Mouse (Mus musculus) mature B cell (primary cell): ENCODE measurements around the gene Porcn.

Experiments used
- in situ Hi-C: fragments of 300-500 bp; cut with MboI; formaldehyde crosslinking; loops from 2 replicates; pipeline ENCODE4 v1.14.3; 2019

The Porcn gene

GRCm38 (mm10) chrX:8206694-8207197 is 421 bp upstream of the Porcn start:
- in situ Hi-C loops, result no loop called here

- in situ Hi-C loops, result no loop called here
Measured at GRCm38 (mm10) chrX:8205551-8205950, 774 bp downstream of the Porcn start.

DNA sequence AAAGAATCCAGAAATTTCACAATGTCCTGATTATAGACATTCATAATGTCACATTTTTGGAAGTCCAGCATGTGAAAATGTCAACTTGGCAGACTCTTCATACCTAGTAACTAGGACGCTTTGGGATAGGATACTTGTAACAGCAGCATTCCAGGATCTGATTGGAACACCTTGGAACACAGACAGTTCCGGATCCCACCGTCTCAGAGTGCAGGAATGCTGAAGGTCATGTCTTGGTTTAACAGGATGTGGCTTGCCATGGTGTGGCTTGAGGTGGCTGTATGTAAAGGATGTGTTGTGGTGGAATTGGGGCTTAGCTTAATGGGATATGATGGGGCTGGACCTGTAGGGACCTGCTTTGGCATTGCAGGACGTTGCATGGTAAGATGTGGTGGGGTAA is 1.2 kb downstream of the Porcn start:
- in situ Hi-C loops, result no loop called here

DNA sequence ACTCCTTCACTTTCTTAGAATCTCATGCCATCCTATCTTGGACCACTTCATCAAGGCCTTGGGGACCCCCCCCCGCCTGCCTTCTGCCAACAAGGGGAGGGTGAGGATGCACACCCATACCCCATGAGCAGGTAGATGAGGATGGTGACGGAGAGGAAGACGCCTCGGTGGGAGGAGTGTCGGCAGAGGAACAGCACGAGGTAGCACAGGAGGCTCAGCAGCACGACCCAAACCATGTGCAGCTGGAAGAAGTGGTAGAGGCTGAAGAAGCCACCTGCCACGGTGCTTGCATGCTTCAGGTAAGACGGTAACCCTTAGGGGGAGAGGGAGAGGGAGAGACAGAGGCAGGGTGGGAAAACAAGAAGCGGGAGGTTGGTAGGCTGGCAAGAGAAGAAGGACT is 2.2 kb downstream of the Porcn start:
- in situ Hi-C loops, result no loop called here

DNA sequence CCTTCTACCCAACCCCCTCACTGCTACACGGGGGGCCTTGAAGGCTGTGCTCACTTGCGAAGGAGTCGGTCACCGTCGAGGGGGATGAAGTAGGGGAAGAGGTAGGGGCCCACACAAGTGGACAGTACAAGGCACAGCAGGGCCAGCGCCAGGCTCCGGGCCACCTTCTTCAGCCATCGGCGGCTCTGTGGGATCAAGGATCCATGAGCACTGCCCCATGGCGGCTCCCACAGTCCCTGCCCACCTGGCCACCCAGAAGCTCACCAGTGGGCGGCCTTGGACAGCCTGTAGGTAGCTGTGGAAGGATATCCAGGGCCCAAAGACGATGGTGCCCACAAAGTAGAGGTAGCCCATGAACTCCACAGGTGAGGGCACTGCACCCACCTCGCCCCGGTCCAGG is 3.2 kb downstream of the Porcn start:
- in situ Hi-C loops, result no loop called here

GRCm38 (mm10) chrX:8193419-8193723 is 13.0 kb downstream of the Porcn start, which contains the start of gene Ebp:
Gene Ebp (minus strand): TSS chrX:8193512.
- in situ Hi-C loops, result no loop called here

DNA sequence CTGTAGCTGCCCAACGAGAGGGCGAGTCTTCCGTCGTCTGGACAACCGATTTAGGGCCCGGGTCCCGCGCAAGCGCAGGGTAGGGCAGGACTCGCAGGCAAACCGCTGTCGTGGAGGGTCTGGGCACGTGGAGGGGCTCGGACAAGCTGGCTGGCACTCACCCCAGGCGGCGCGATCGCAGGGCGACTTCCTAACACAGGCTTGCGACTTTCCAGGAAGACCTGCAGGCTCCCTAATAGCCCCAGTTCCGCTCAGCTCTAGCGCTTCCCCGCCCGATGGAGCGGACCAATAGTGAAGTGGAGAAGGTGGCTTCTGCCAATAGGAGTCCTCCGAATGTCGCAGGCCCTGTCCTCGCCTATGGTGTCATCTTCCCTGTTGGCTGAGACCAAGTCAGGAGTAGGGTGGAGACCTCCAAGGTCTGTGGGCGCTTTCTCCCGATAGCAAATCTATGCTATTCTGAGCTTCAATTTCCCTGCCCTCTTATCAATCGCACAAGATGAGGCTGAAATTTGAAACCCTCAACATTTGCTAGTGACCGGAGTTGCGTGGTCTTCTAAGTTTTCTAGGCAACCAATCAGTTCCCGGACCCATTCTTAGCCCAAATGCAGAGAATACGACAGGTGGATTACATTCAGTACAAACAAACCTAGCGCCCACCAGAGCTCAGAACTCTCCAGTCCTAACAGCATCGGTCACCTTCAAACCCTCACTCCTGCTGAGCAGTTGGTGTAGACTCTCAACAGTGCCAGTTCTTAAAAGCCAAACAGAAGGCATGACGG is 13.5 kb downstream of the Porcn start:
- in situ Hi-C loops, result no loop called here

DNA sequence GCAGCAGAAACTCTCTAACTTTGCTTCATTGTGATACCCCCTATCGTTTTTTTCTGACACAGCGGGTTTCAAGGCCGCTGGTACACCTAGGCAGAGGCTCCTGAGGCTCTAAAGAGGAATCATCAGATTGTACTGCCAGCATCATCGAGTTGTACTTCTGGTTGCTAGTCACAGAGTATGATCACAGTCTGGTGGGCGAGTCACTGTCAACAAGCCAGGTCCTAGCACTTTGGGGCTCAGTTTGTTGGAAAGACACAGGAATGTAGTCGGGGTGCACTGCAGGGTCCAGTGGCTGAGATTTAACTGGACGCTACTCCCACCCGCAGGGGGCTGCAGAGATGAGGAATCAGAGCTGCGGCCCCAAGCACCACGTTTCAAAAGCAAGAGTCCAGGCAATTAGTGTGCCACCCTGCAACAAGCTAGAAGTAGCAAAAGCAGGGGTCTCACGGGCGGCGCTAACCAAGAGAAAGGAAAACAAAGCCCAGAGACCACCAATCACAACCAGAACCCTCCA is 14.1 kb downstream of the Porcn start:
- in situ Hi-C loops, result no loop called here

GRCm38 (mm10) chrX:8182871-8183540 is 23.3 kb downstream of the Porcn start:
- in situ Hi-C loops, result no loop called here

- in situ Hi-C loops, result no loop called here
Measured at GRCm38 (mm10) chrX:8179646-8180045, 26.7 kb downstream of the Porcn start.

DNA sequence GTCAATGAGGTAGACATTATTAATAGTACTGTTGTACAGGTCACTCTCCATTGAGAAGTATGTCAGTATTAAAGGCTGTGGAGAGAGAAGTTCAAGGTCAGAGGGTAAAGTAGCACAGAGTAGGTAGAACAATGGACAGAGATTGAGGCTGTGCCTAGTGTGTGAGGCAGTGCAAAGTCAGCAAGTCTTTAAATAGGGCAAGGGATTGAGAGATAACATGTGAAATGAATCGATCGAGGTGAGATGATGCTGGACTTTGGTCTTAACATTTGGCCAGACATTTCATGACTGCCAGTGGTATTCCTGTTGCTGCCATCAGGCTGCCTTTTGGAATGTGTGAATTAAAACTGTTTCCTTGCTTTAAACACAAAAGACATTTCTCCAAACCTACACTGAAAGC is 27.5 kb downstream of the Porcn start:
- in situ Hi-C loops, result no loop called here

GRCm38 (mm10) chrX:8175504-8176385 is 30.6 kb downstream of the Porcn start, which contains the start of gene Tbc1d25:
Gene Tbc1d25 (minus strand): TSS chrX:8176181.
- in situ Hi-C loops, result no loop called here

DNA sequence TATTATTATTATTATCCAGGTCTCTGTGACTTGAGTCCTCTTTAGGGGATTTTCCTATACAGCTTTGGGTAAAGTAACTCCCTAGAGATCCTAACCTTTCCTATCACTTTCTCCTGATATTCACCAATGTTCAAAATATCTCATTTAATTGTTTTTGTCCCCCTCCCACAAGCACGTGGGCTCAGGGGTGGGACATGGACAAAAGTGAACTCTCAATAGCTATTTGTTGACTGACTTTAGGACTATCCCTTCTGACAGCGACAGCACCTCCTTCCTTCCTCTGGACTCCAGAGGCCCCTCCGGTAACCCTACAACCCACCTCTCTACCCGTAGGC is 31.2 kb downstream of the Porcn start:
- in situ Hi-C loops, result no loop called here

GRCm38 (mm10) chrX:8167716-8168647 is 38.3 kb downstream of the Porcn start:
- in situ Hi-C loops, result no loop called here

GRCm38 (mm10) chrX:8164471-8164870 is 41.9 kb downstream of the Porcn start:
- in situ Hi-C loops, result no loop called here

- in situ Hi-C loops, result no loop called here
Measured at GRCm38 (mm10) chrX:8163076-8163475, 43.2 kb downstream of the Porcn start.

- in situ Hi-C loops, result loop anchor here (25.0 kb wide), 1 partner anchor 258 kb away; the partner anchor contains the start of genes Pim2, Pqbp1, Slc35a2 and Timm17b
Measured at GRCm38 (mm10) chrX:8145153-8145991, 61.0 kb downstream of the Porcn start, which contains the start of gene Rbm3. Gene Rbm3 (minus strand): TSS chrX:8145880.
